In genomic region chr7:25277405-25277804, GRCm38 (mm10) we compare ENCODE assay signal across 10 mouse cellular contexts. TPM values are rescaled to one million over a fixed set of nuclear protein-coding genes. Genes with fewer than 3 reads are reported as not detected.
DNase-seq lines count a peak whose midpoint lies in the region; ATAC-seq and TF ChIP-seq lines count a peak whose summit lies in the region.
"Had no signal": no experiment of that assay in that cellular context is flagged by ENCODE, and none has a peak within 500 bp of the region (broad histone marks: within the 10 kb centered on the region; RNA-seq: fewer than 3 reads in every experiment).

No protein-coding gene starts in this region.

- peaks cover 14% of the 10 kb centered on the region for H3K36me3 ChIP-seq in hindbrain, embryonic 10.5 days
- H3K36me3 ChIP-seq in hindbrain, embryonic 11.5 days (ENCODE audit: control insufficient read depth, insufficient read depth, low read length): no peaks in the 10 kb centered on the region
- peaks cover 52% of the 10 kb centered on the region for H3K36me3 ChIP-seq in G1E (replicated peaks)
- peaks cover 22% of the 10 kb centered on the region for H3K36me3 ChIP-seq in heart, embryonic 12.5 days
- peaks cover 7% of the 10 kb centered on the region; the same call in 1 of the 2 replicates for H3K36me3 ChIP-seq in liver, postnatal 0 days (replicated peaks; ENCODE audit: insufficient read depth, low read length)

- H3K9ac ChIP-seq in hindbrain, embryonic 11.5 days (ENCODE audit: low read depth, low read length): no peak overlapping the region
- peak overlapping the region; percentile 85; the same call in 1 of the 2 replicates for H3K9ac ChIP-seq in heart, embryonic 12.5 days
- peak overlapping the region; percentile 68; the same call in 1 of the 2 replicates for H3K9ac ChIP-seq in liver, postnatal 0 days (replicated peaks)

- H3K27ac ChIP-seq in hindbrain, embryonic 10.5 days: peak overlapping the region; percentile 98
- no peak overlapping the region for H3K27ac ChIP-seq in hindbrain, embryonic 11.5 days (ENCODE audit: low read depth, low read length)
- peak overlapping the region; percentile 100 for H3K27ac ChIP-seq in heart, embryonic 12.5 days (ENCODE audit: poor library complexity, severe bottlenecking)
- peak overlapping the region; percentile 96; the same call in 1 of the 2 replicates for H3K27ac ChIP-seq in liver, postnatal 0 days (ENCODE audit: low read depth)

- ATAC-seq in hindbrain, embryonic 11.5 days (ENCODE audit: low FRiP score): no peak
- no peak for ATAC-seq in G1E (ENCODE audit: extremely low read depth, insufficient number of reproducible peaks, low FRiP score, poor library complexity, severe bottlenecking)
- ATAC-seq in heart, embryonic 12.5 days (ENCODE audit: insufficient number of reproducible peaks, low FRiP score): no peak
- ATAC-seq in liver, postnatal 0 days: no peak

- TF ChIP-seq EP300 in liver, postnatal 0 days (IDR thresholded peaks at IDR 0.05; ENCODE audit: low read depth): no peak

- WGBS in hindbrain, embryonic 10.5 days: 89% methylated on average over 4 of the region's 4 CpGs
- WGBS in hindbrain, embryonic 11.5 days: 89% methylated on average over 4 of the region's 4 CpGs
- 83% methylated on average over 4 of the region's 4 CpGs for WGBS in heart, embryonic 12.5 days
- 92% methylated on average over 4 of the region's 4 CpGs for WGBS in liver, postnatal 0 days (ENCODE audit: insufficient replicate concordance)

- H3K9me3 ChIP-seq in hindbrain, embryonic 10.5 days: no peaks in the 10 kb centered on the region
- no peaks in the 10 kb centered on the region for H3K9me3 ChIP-seq in hindbrain, embryonic 11.5 days (ENCODE audit: control insufficient read depth, low read length)
- no peaks in the 10 kb centered on the region for H3K9me3 ChIP-seq in G1E (replicated peaks)
- H3K9me3 ChIP-seq in heart, embryonic 12.5 days (replicated peaks): no peaks in the 10 kb centered on the region
- no peaks in the 10 kb centered on the region for H3K9me3 ChIP-seq in liver, postnatal 0 days (ENCODE audit: low read length)

- intact Hi-C loops in left cerebral cortex, postnatal 36 days (cut with DNase I): no loop called here

- peak overlapping the region; percentile 85 for H3K4me3 ChIP-seq in hindbrain, embryonic 10.5 days
- H3K4me3 ChIP-seq in hindbrain, embryonic 11.5 days (ENCODE audit: low read depth, low read length): no peak overlapping the region
- peak overlapping the region; percentile 75; the same call in 1 of the 2 replicates for H3K4me3 ChIP-seq in G1E (ENCODE audit: low read depth, low read length)
- H3K4me3 ChIP-seq in heart, embryonic 12.5 days: peak overlapping the region; percentile 91; the same call in 1 of the 2 replicates
- H3K4me3 ChIP-seq in liver, postnatal 0 days (ENCODE audit: low read depth, low read length): no peak overlapping the region

- H3K27me3 ChIP-seq in hindbrain, embryonic 10.5 days (ENCODE audit: insufficient read depth, poor library complexity, severe bottlenecking): no peaks in the 10 kb centered on the region
- H3K27me3 ChIP-seq in hindbrain, embryonic 11.5 days (ENCODE audit: control insufficient read depth, insufficient read depth, low read length): no peaks in the 10 kb centered on the region
- no peaks in the 10 kb centered on the region for H3K27me3 ChIP-seq in G1E (ENCODE audit: insufficient read depth, low read length)
- H3K27me3 ChIP-seq in heart, embryonic 12.5 days (replicated peaks): no peaks in the 10 kb centered on the region
- no peaks in the 10 kb centered on the region for H3K27me3 ChIP-seq in liver, postnatal 0 days (ENCODE audit: insufficient read depth, low read length)

- no peak for TF ChIP-seq CTCF in G1E (IDR thresholded peaks at IDR 0.05; ENCODE audit: low read depth, low read length)
- no peak for TF ChIP-seq CTCF in liver, postnatal 0 days (IDR thresholded peaks at IDR 0.05; ENCODE audit: low read depth)

- no peak overlapping the region for H3K4me2 ChIP-seq in hindbrain, embryonic 11.5 days (replicated peaks; ENCODE audit: low read depth, low read length)
- H3K4me2 ChIP-seq in heart, embryonic 12.5 days: peak overlapping the region; percentile 86
- peak overlapping the region; percentile 99 for H3K4me2 ChIP-seq in liver, postnatal 0 days (ENCODE audit: low read depth, low read length)

- DNase-seq in hindbrain, embryonic 10.5 days (ENCODE audit: low spot score): no peak
- DNase-seq in hindbrain, embryonic 11.5 days (ENCODE audit: low spot score): no peak
- no peak for DNase-seq in G1E (ENCODE audit: low spot score)
- DNase-seq in liver, postnatal 0 days: no peak
- DNase-seq in left cerebral cortex, postnatal 36 days (ENCODE audit: low spot score in 2 of 2): no peak
- DNase-seq in embryo, embryonic 10 days (ENCODE audit: low spot score): no peak
- DNase-seq in gastrocnemius, postnatal 25 days: no peak

- H3K4me1 ChIP-seq in hindbrain, embryonic 10.5 days (replicated peaks): peaks cover 74% of the 10 kb centered on the region
- peaks cover 22% of the 10 kb centered on the region for H3K4me1 ChIP-seq in hindbrain, embryonic 11.5 days (replicated peaks; ENCODE audit: control insufficient read depth, insufficient read depth, low read length)
- peaks cover 90% of the 10 kb centered on the region for H3K4me1 ChIP-seq in G1E (ENCODE audit: insufficient read depth, low read depth, low read length)
- H3K4me1 ChIP-seq in heart, embryonic 12.5 days (replicated peaks): peaks cover 78% of the 10 kb centered on the region
- H3K4me1 ChIP-seq in liver, postnatal 0 days (ENCODE audit: insufficient read depth): peaks cover 65% of the 10 kb centered on the region

RNA-seq across cellular contexts. Expression of gene Cic, which starts 9.9 kb away (rescaled TPM):
- polyA plus RNA-seq in hindbrain, embryonic 10.5 days (2016; fragmentation: Nextera tagmentation; extraction: Ambion mirVana): 23.2 and 23.5 TPM in 2 replicates
- 25.4 and 39.0 TPM in 2 replicates for polyA plus RNA-seq in hindbrain, embryonic 11.5 days (2014; fragmentation: Nextera tagmentation; extraction: Ambion mirVana)
- total RNA-seq in G1E (2014; fragmentation: Nextera tagmentation) (154 and 160 TPM in 2 replicates), G1E (2017) (32.2 and 36.6 TPM in 2 replicates)
- polyA plus RNA-seq in G1E (2012): 381 and 382 TPM in 2 replicates
- polyA plus RNA-seq in heart, embryonic 12.5 days (2016; fragmentation: Nextera tagmentation; extraction: Ambion mirVana): 28.8 and 30.5 TPM in 2 replicates
- 8.9 and 9.7 TPM in 2 replicates for polyA plus RNA-seq in liver, postnatal 0 days (2015; fragmentation: Nextera tagmentation; extraction: Ambion mirVana)
- total RNA-seq in left cerebral cortex, postnatal 36 days (2021): 100 to 1,000 TPM; 206 to 234 TPM
- 10 to 100 TPM; 29.0 to 30.4 TPM for total RNA-seq in gastrocnemius, postnatal 25 days (2021)

RNA-seq across cellular contexts. Expression of gene Pafah1b3, which starts 20.4 kb away (rescaled TPM):
- polyA plus RNA-seq in hindbrain, embryonic 10.5 days (2016; fragmentation: Nextera tagmentation; extraction: Ambion mirVana): 271 and 384 TPM in 2 replicates
- 335 and 344 TPM in 2 replicates for polyA plus RNA-seq in hindbrain, embryonic 11.5 days (2014; fragmentation: Nextera tagmentation; extraction: Ambion mirVana)
- total RNA-seq in G1E (2014; fragmentation: Nextera tagmentation) (39.0 and 41.3 TPM in 2 replicates), G1E (2017) (76.9 and 94.6 TPM in 2 replicates)
- 69.0 and 79.2 TPM in 2 replicates for polyA plus RNA-seq in G1E (2012)
- 127 and 131 TPM in 2 replicates for polyA plus RNA-seq in heart, embryonic 12.5 days (2016; fragmentation: Nextera tagmentation; extraction: Ambion mirVana)
- polyA plus RNA-seq in liver, postnatal 0 days (2015; fragmentation: Nextera tagmentation; extraction: Ambion mirVana): 23.4 and 25.4 TPM in 2 replicates
- 10 to 100 TPM; 24.0 to 25.5 TPM for total RNA-seq in left cerebral cortex, postnatal 36 days (2021)
- 1 to 10 TPM; 1.4 to 1.5 TPM for total RNA-seq in gastrocnemius, postnatal 25 days (2021)

RNA-seq across cellular contexts. Expression of gene Prr19, which starts 23.8 kb away (rescaled TPM):
- 1.2 and 2.1 TPM in 2 replicates for polyA plus RNA-seq in hindbrain, embryonic 10.5 days (2016; fragmentation: Nextera tagmentation; extraction: Ambion mirVana)
- polyA plus RNA-seq in hindbrain, embryonic 11.5 days (2014; fragmentation: Nextera tagmentation; extraction: Ambion mirVana): 0.86 and 1.3 TPM in 2 replicates
- total RNA-seq in G1E (2014; fragmentation: Nextera tagmentation) (not detected in 2 replicates), G1E (2017) (not detected in 2 replicates)
- 0.07 TPM in 1 of 2 replicates, not detected in the other for polyA plus RNA-seq in G1E (2012)
- polyA plus RNA-seq in heart, embryonic 12.5 days (2016; fragmentation: Nextera tagmentation; extraction: Ambion mirVana): not detected in 2 replicates
- not detected in 2 replicates for polyA plus RNA-seq in liver, postnatal 0 days (2015; fragmentation: Nextera tagmentation; extraction: Ambion mirVana)
- total RNA-seq in left cerebral cortex, postnatal 36 days (2021): not detected
- total RNA-seq in gastrocnemius, postnatal 25 days (2021): not detected
- total RNA-seq: neutrophil, adult 5-6 weeks had no signal

RNA-seq across cellular contexts. Expression of gene Erf, which starts 26.8 kb away (rescaled TPM):
- 8.0 and 8.6 TPM in 2 replicates for polyA plus RNA-seq in hindbrain, embryonic 10.5 days (2016; fragmentation: Nextera tagmentation; extraction: Ambion mirVana)
- 12.8 and 14.2 TPM in 2 replicates for polyA plus RNA-seq in hindbrain, embryonic 11.5 days (2014; fragmentation: Nextera tagmentation; extraction: Ambion mirVana)
- total RNA-seq in G1E (2014; fragmentation: Nextera tagmentation) (31.5 and 43.4 TPM in 2 replicates), G1E (2017) (6.9 TPM in 2 replicates)
- polyA plus RNA-seq in G1E (2012): 97.7 and 117 TPM in 2 replicates
- 17.6 and 20.4 TPM in 2 replicates for polyA plus RNA-seq in heart, embryonic 12.5 days (2016; fragmentation: Nextera tagmentation; extraction: Ambion mirVana)
- polyA plus RNA-seq in liver, postnatal 0 days (2015; fragmentation: Nextera tagmentation; extraction: Ambion mirVana): 4.6 and 5.2 TPM in 2 replicates
- 10 to 100 TPM; 55.8 to 76.2 TPM for total RNA-seq in left cerebral cortex, postnatal 36 days (2021)
- 1 to 10 TPM; 5.8 to 7.2 TPM for total RNA-seq in gastrocnemius, postnatal 25 days (2021)

RNA-seq across cellular contexts. Expression of gene Tmem145, which starts 28.5 kb away (rescaled TPM):
- polyA plus RNA-seq in hindbrain, embryonic 10.5 days (2016; fragmentation: Nextera tagmentation; extraction: Ambion mirVana): 2.5 and 9.1 TPM in 2 replicates
- 9.9 and 10.6 TPM in 2 replicates for polyA plus RNA-seq in hindbrain, embryonic 11.5 days (2014; fragmentation: Nextera tagmentation; extraction: Ambion mirVana)
- total RNA-seq in G1E (2014; fragmentation: Nextera tagmentation) (not detected in 2 replicates), G1E (2017) (not detected in 2 replicates)
- not detected in 2 replicates for polyA plus RNA-seq in G1E (2012)
- polyA plus RNA-seq in heart, embryonic 12.5 days (2016; fragmentation: Nextera tagmentation; extraction: Ambion mirVana): 0.23 and 0.30 TPM in 2 replicates
- not detected in 2 replicates for polyA plus RNA-seq in liver, postnatal 0 days (2015; fragmentation: Nextera tagmentation; extraction: Ambion mirVana)
- 10 to 100 TPM; 44.4 to 57.4 TPM for total RNA-seq in left cerebral cortex, postnatal 36 days (2021)
- total RNA-seq in gastrocnemius, postnatal 25 days (2021): not detected
- total RNA-seq: neutrophil, adult 5-6 weeks had no signal
- polyA plus RNA-seq: gonadal fat pad, adult 2 months had no signal

Comparison
In these comparisons a context has a peak if more than half of its experiments do, and no peak if none do; other contexts are left out.
1. H3K4me3 ChIP-seq: peak in hindbrain, embryonic 10.5 days (single experiment), G1E (single experiment) and heart, embryonic 12.5 days (single experiment); none in hindbrain, embryonic 11.5 days (single experiment) and liver, postnatal 0 days (single experiment).